Mouse (Mus musculus) mammary gland, adult 2 months (tissue): Measurements from ENCODE around the gene Gtf2h5. TPM values are rescaled to one million over a fixed set of nuclear protein-coding genes. Genes with fewer than 3 reads are reported as not detected.

Experiments used
- polyA plus RNA-seq: library from polyadenylated mRNA; depleted of rRNA; stranded (reverse); fragments of >200 nt; gene quantifications from 2 replicates; pipeline ENCODE4 v1.2.3, GENCODE M21; 2012; ENCODE audit warnings: low replicate concordance; rRNA removed

Gene Gtf2h5
- polyA plus RNA-seq = 9.6 and 23.8 TPM in 2 replicates

GRCm38 (mm10) chr17:6079287-6080122, at the start of gene Gtf2h5, which contains the start of gene Serac1:
Gene Gtf2h5 (plus strand): TSS chr17:6079786.
Gene Serac1 (minus strand): TSS chr17:6079741.

GRCm38 (mm10) chr17:6106361-6107014, 26.9 kb downstream of the Gtf2h5 start, which contains the start of gene Tulp4:
Gene Tulp4 (plus strand): TSS chr17:6106437.

Other genes starting within 250 kb of the Gtf2h5 start
- gene Snx9, start 238.5 kb upstream of the Gtf2h5 start, polyA plus RNA-seq = 36.1 and 37.0 TPM in 2 replicates
- 6.8 and 9.1 TPM in 2 replicates for gene Synj2, start 138.5 kb upstream of the Gtf2h5 start, polyA plus RNA-seq
- gene Serac1, start within 50 bp of the Gtf2h5 start, polyA plus RNA-seq = 3.2 and 6.0 TPM in 2 replicates
- 51.3 and 65.6 TPM in 2 replicates for gene Tulp4, start 26.7 kb downstream of the Gtf2h5 start, polyA plus RNA-seq
- gene Tmem181a, start 177.1 kb downstream of the Gtf2h5 start, polyA plus RNA-seq = 11.8 and 13.9 TPM in 2 replicates
- 2.9 and 4.6 TPM in 2 replicates for gene Dynlt1a, start 237.7 kb downstream of the Gtf2h5 start, polyA plus RNA-seq